Mouse (Mus musculus) heart, adult 2 months (tissue): ENCODE results near the gene Slc22a20.

Experiments
- CTCF ChIP-seq: fragments of 200-600 bp; IDR thresholded peaks from 2 replicates; pipeline ENCODE4 v1.8.1; 2022; ENCODE audit warnings: antibody characterized with exemption, mild to moderate bottlenecking, moderate library complexity
- EP300 ChIP-seq: fragments of 200-500 bp; IDR thresholded peaks from 2 replicates; pipeline ENCODE4 v1.6.1; 2011; ENCODE audit warnings: low read depth, low read length, control low read depth; ENCODE audit not compliant: insufficient read depth

DNA sequence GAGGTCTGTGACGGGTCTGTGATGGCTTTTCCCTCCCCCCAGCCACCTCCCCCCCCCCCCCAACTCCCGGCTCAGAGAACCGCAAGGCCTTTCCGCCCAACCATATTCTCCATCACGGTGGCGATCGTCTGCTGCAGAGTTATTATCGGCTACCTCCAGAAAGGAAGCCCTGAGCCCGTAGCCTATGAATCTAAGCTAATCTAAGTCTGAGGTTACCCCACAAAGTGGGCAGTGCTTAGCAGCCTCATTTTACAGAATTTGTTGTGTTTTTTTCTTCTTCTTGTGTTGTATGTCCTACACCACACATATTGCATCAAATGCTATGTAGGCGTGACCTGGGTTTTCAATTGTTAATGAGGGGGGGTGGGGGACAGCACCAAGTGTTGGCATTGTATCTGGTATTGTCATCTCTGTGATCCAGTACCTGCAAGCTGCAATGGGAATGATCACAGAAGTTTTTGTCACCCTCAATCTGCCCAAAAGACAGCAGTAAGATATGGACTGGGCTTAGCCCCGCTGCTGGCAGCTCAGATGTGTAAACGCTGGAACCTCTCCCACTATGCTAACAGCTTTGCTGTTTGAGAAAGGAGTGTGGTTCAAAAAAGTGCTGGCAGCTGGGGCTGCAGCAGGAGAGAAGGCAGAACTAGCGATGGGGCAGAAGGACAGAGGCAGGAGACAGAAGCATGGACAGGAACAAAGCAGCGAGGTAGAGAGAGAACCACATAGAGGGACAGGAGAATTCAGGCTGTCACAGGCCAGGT is 44.8 kb upstream of the Slc22a20 start:
- no peak for TF ChIP-seq CTCF
- no peak for TF ChIP-seq EP300
